ENCODE assay signal across 21 mouse cellular contexts in the genomic region with DNA sequence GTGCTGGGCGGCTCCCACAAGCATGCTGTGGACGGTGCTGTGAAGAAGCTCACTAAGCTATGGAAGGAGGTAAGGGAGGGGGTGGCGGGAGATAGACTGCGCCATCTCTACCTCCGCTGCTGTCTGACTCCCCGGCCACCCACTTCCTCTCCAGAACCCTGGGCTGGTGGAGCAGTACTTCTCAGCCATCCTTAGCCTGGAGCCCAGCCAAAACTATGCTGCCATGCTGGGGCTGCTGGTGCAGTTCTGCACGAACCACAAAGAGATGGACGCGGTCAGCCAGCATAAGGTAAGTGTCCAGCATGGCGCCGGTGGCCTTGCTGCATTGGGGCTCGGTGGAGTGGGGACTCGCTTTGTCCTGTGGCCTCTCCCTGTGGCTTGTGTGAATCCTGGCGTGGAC. TPM values are rescaled to one million over a fixed set of nuclear protein-coding genes. Genes with fewer than 3 reads are reported as not detected.
DNase-seq lines count a peak whose midpoint lies in the region; ATAC-seq lines count a peak whose summit lies in the region.
"Had no signal": no experiment of that assay in that cellular context is flagged by ENCODE, and none has a peak within 500 bp of the region (broad histone marks: within the 10 kb centered on the region; RNA-seq: fewer than 3 reads in every experiment).

No protein-coding gene starts in this region.

- no peaks in the 10 kb centered on the region for H3K4me1 ChIP-seq in intestine, embryonic 16.5 days (ENCODE audit: control insufficient read depth, insufficient read depth, low read length)
- H3K4me1 ChIP-seq: embryonic facial prominence, embryonic 12.5 days; forebrain, embryonic 12.5 days; hindbrain, embryonic 10.5 days; intestine, embryonic 15.5 days had no signal

- no peak overlapping the region for H3K4me3 ChIP-seq in intestine, embryonic 16.5 days (ENCODE audit: low read length)
- H3K4me3 ChIP-seq: embryonic facial prominence, embryonic 12.5 days; forebrain, embryonic 12.5 days; heart, embryonic 12.5 days; hindbrain, embryonic 10.5 days; intestine, embryonic 15.5 days had no signal

- H3K27ac ChIP-seq in intestine, embryonic 16.5 days (ENCODE audit: low read length): no peak overlapping the region
- H3K27ac ChIP-seq: embryonic facial prominence, embryonic 12.5 days; forebrain, embryonic 12.5 days; hindbrain, embryonic 10.5 days; hindbrain, embryonic 14.5 days; intestine, embryonic 15.5 days had no signal

- peaks cover 58% of the 10 kb centered on the region for H3K36me3 ChIP-seq in intestine, embryonic 16.5 days (ENCODE audit: control insufficient read depth, insufficient read depth, low read length)

- ATAC-seq in cerebellum, adult (ENCODE audit: insufficient number of reproducible peaks, low FRiP score, low TSS enrichment): 0 out of 2 replicates have a peak, but pooled peaks have one; percentile 45
- no peak for ATAC-seq in intestine, embryonic 16.5 days
- ATAC-seq: CD4-positive, CD25-positive, alpha-beta regulatory T cell, adult 4 months; forebrain, embryonic 16.5 days; intestine, embryonic 15.5 days had no signal

- H3K27me3 ChIP-seq in intestine, embryonic 16.5 days (replicated peaks; ENCODE audit: control insufficient read depth, insufficient read depth, low read length): no peaks in the 10 kb centered on the region
- H3K27me3 ChIP-seq: embryonic facial prominence, embryonic 12.5 days; forebrain, embryonic 12.5 days; heart, embryonic 12.5 days; intestine, embryonic 15.5 days had no signal

- DNase-seq in cerebellum, adult 11-12 months: no peak
- peak; percentile 49 for DNase-seq in right cerebral cortex, adult 18-20 months
- DNase-seq in right cerebral cortex, postnatal 14 days: no peak
- peak; percentile 60 to 72 for DNase-seq in cerebellum, postnatal 25 days
- DNase-seq in thymus, adult 18-20 months: no peak
- DNase-seq: adrenal gland, adult 8-10 months; B cell, adult 2 months; embryo, embryonic 11 days; gastrocnemius, postnatal 14 days; kidney, adult 2 months had no signal

- no peak overlapping the region for H3K4me2 ChIP-seq in intestine, embryonic 16.5 days (ENCODE audit: low read depth, low read length)
- H3K4me2 ChIP-seq: embryonic facial prominence, embryonic 12.5 days; forebrain, embryonic 12.5 days; heart, embryonic 12.5 days; hindbrain, embryonic 14.5 days; intestine, embryonic 15.5 days had no signal

- H3K9ac ChIP-seq in intestine, embryonic 16.5 days (ENCODE audit: low read depth, low read length): no peak overlapping the region
- H3K9ac ChIP-seq: embryonic facial prominence, embryonic 12.5 days; forebrain, embryonic 12.5 days; heart, embryonic 12.5 days; hindbrain, embryonic 14.5 days; intestine, embryonic 15.5 days had no signal

- peaks cover 6% of the 10 kb centered on the region; the same call in 1 of the 2 replicates for H3K9me3 ChIP-seq in intestine, embryonic 16.5 days (ENCODE audit: control insufficient read depth, low read length)
- H3K9me3 ChIP-seq: G1E; intestine, embryonic 15.5 days had no signal

- WGBS in intestine, embryonic 16.5 days: 94% methylated on average over 14 of the region's 14 CpGs

RNA-seq across cellular contexts. Expression of gene Gcn1l1, which starts 13.9 kb away (rescaled TPM):
- 25.5 and 26.3 TPM in 2 replicates for polyA plus RNA-seq in intestine, embryonic 16.5 days (2015; fragmentation: Nextera tagmentation; extraction: Ambion mirVana)

RNA-seq across cellular contexts. Expression of gene Rplp0, which starts 19.7 kb away (rescaled TPM):
- 1,506 and 1,615 TPM in 2 replicates for polyA plus RNA-seq in intestine, embryonic 16.5 days (2015; fragmentation: Nextera tagmentation; extraction: Ambion mirVana)

RNA-seq across cellular contexts. Expression of gene Rab35, which starts 52.8 kb away (rescaled TPM):
- polyA plus RNA-seq in intestine, embryonic 16.5 days (2015; fragmentation: Nextera tagmentation; extraction: Ambion mirVana): 4.4 and 5.1 TPM in 2 replicates

Comparison
In these comparisons a context has a peak if more than half of its experiments do, and no peak if none do; other contexts are left out.
1. DNase-seq: peak in right cerebral cortex, adult 18-20 months (single experiment) and cerebellum, postnatal 25 days (2 of 2); none in cerebellum, adult 11-12 months (single experiment), right cerebral cortex, postnatal 14 days (single experiment) and thymus, adult 18-20 months (0 of 2).